Mouse (Mus musculus) embryonic facial prominence, embryonic 12.5 days (tissue): ENCODE measurements around the gene 4930432K21Rik. TPM values are rescaled to one million over a fixed set of nuclear protein-coding genes. Genes with fewer than 3 reads are reported as not detected.

Source experiments
- ATAC-seq: fragments of 200-750 bp; cut with Nextera tagmentation; 2 replicates; pipeline ENCODE4 v1.8.0; 2017; ENCODE audit not compliant: insufficient number of reproducible peaks, insufficient read depth, low FRiP score, low TSS enrichment
- H3K27ac ChIP-seq: fragments of 300-500 bp; sonication (generic); 2 replicates; pipeline ENCODE4 v1.5.1; 2016; ENCODE audit warnings: mild to moderate bottlenecking
- H3K27me3 ChIP-seq: fragments of 300-500 bp; sonication (generic); 2 replicates; pipeline ENCODE4 v1.6.1; 2016; ENCODE audit warnings: mild to moderate bottlenecking, moderate library complexity
- H3K36me3 ChIP-seq: fragments of 300-500 bp; sonication (generic); 2 replicates; pipeline ENCODE4 v1.6.1; 2016; ENCODE audit warnings: mild to moderate bottlenecking
- H3K4me1 ChIP-seq: fragments of 300-500 bp; sonication (generic); 2 replicates; pipeline ENCODE4 v1.6.1; 2016
- H3K4me2 ChIP-seq: fragments of 300-500 bp; sonication (generic); replicated peaks from 2 replicates; pipeline ENCODE4 v1.6.1; 2016; ENCODE audit warnings: mild to moderate bottlenecking, moderate library complexity
- H3K4me3 ChIP-seq: fragments of 300-500 bp; sonication (generic); 2 replicates; pipeline ENCODE4 v1.5.1; 2016; ENCODE audit warnings: mild to moderate bottlenecking
- H3K9ac ChIP-seq: fragments of 300-500 bp; sonication (generic); 2 replicates; pipeline ENCODE4 v1.6.1; 2016; ENCODE audit warnings: mild to moderate bottlenecking, moderate library complexity
- H3K9me3 ChIP-seq: fragments of 300-500 bp; sonication (generic); 2 replicates; pipeline ENCODE4 v1.6.1; 2016; ENCODE audit warnings: mild to moderate bottlenecking, moderate library complexity
- WGBS: fragments of 180-500 bp; shearing (Covaris S2); methylation state at CpG from one replicate; pipeline ENCODE4 v1.1.7; 2016; 5-methylcytosine and 5-hydroxymethylcytosine counted together
- microRNA counts: library from miRNA; unstranded; fragments of <30 nt; microRNA quantifications from one replicate; lab custom pipeline; 2017
- microRNA-seq: library from miRNA; unstranded; fragments of <30 nt; microRNA quantifications from one replicate; pipeline ENCODE4, GENCODE M21; 2017
- polyA plus RNA-seq: library from polyadenylated mRNA; unstranded; fragments of >200 nt; fragmentation: Nextera tagmentation; extraction: Ambion mirVana; gene quantifications from 2 replicates; pipeline ENCODE4 v1.2.1, GENCODE M21; 2016

The 4930432K21Rik gene
- polyA plus RNA-seq, 1 experiment from 2014 or later = 2.4 TPM

GRCm38 (mm10) chr8:84217206-84217605 is 69.4 kb downstream of the 4930432K21Rik start:
- WGBS = 95% methylated on average over 11 of the region's 11 CpGs
- ATAC-seq = no peak
- no peak overlapping the region for H3K9ac ChIP-seq
- H3K4me3 ChIP-seq = no peak overlapping the region
- H3K27me3 ChIP-seq = no peaks in the 10 kb centered on the region
- no peak overlapping the region for H3K4me2 ChIP-seq
- H3K9me3 ChIP-seq = no peaks in the 10 kb centered on the region
- H3K36me3 ChIP-seq = peaks cover 93% of the 10 kb centered on the region
- no peaks in the 10 kb centered on the region for H3K4me1 ChIP-seq
- no peak overlapping the region for H3K27ac ChIP-seq

GRCm38 (mm10) chr8:84218143-84218542 is 70.3 kb downstream of the 4930432K21Rik start:
- H3K9ac ChIP-seq = no peak overlapping the region
- H3K4me3 ChIP-seq = no peak overlapping the region
- no peaks in the 10 kb centered on the region for H3K4me1 ChIP-seq
- no peaks in the 10 kb centered on the region for H3K27me3 ChIP-seq
- H3K9me3 ChIP-seq = no peaks in the 10 kb centered on the region
- H3K27ac ChIP-seq = no peak overlapping the region
- peaks cover 93% of the 10 kb centered on the region for H3K36me3 ChIP-seq
- no peak overlapping the region for H3K4me2 ChIP-seq
- WGBS = 92% methylated on average over 5 of the region's 5 CpGs
- ATAC-seq = no peak

DNA sequence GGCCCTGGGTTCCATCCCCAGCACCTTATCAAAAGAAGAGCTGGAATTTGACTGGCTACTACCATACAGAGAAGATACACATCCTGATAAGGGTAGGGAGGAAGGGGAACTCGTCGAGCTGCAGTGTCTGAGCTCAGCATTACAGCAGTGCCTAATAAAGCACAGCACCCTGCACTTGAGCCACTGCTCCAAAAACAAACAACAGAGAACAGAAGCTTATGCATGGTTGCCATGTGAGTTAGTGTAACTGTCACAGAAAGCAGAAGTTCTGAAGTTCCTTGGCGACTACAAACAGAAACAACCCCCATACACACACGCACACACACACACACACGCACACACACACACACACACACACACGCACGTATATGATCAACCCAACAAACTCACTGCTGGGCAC is 72.3 kb downstream of the 4930432K21Rik start:
- H3K4me2 ChIP-seq = no peak overlapping the region

More for the DNA sequence above, 72.3 kb downstream of the 4930432K21Rik start:
- Histone ChIP-seq H3K9ac (no peak overlapping the region), H3K4me1 (no peaks in the 10 kb centered on the region), H3K4me3 (no peak overlapping the region), H3K9me3 (no peaks in the 10 kb centered on the region), H3K27me3 (no peaks in the 10 kb centered on the region), H3K27ac (no peak overlapping the region), H3K36me3 (peaks cover 94% of the 10 kb centered on the region)
- 82% methylated on average over 7 of the region's 7 CpGs for whole genome bisulfite sequencing
- no peak for ATAC-seq

MicroRNAs within 50 kb of the gene (microRNA counts, 519-probe panel; counts per million panel counts)
- microRNA mmu-miR-181c (lab: Ali Mortazavi, UCI) (2,942 counts per million, percentile 70 among the panel's probes with 10 or more counts), microRNA mmu-miR-23a (lab: Ali Mortazavi, UCI) (5,653 counts per million, percentile 92 among the panel's probes with 10 or more counts), microRNA mmu-miR-27a (lab: Ali Mortazavi, UCI) (6,481 counts per million, percentile 95 among the panel's probes with 10 or more counts)

Small RNA genes lying within 50 kb of the gene (microRNA-seq; reads per million reads assigned to microRNA genes)
- gene Gm25110 (not detected), gene Mir181c (7,528 reads per million, percentile 93 among the genes with 10 or more reads in this experiment), gene Mir181d (7,485 reads per million, percentile 92 among the genes with 10 or more reads in this experiment), gene Mir23a (13,230 reads per million, percentile 96 among the genes with 10 or more reads in this experiment), gene Mir24-2 (not detected), gene Mir27a (208 reads per million, percentile 62 among the genes with 10 or more reads in this experiment), gene Mir3074-2 (not detected)

Other genes with a start within 250 kb of the 4930432K21Rik start
- 36.7 TPM in 2 replicates for gene Adgrl1, start 247.9 kb upstream of the 4930432K21Rik start, polyA plus RNA-seq
- gene Gm10644, start 192.8 kb upstream of the 4930432K21Rik start, polyA plus RNA-seq = 0.47 and 0.79 TPM in 2 replicates
- 54.4 and 55.0 TPM in 2 replicates for gene Asf1b, start 192.5 kb upstream of the 4930432K21Rik start, polyA plus RNA-seq
- gene Prkaca, start 175.0 kb upstream of the 4930432K21Rik start, polyA plus RNA-seq = 191 and 206 TPM in 2 replicates
- gene Samd1, start 150.4 kb upstream of the 4930432K21Rik start, polyA plus RNA-seq = 11.6 and 14.1 TPM in 2 replicates
- 1.9 and 2.0 TPM in 2 replicates for gene 1700067K01Rik, start 146.5 kb upstream of the 4930432K21Rik start, polyA plus RNA-seq
- 0.28 TPM in 1 of 2 replicates, not detected in the other for gene 2210011C24Rik, start 135.9 kb upstream of the 4930432K21Rik start, polyA plus RNA-seq
- gene Palm3, start 126.6 kb upstream of the 4930432K21Rik start, polyA plus RNA-seq = 9.0 and 9.4 TPM in 2 replicates
- 0.81 and 0.99 TPM in 2 replicates for gene Il27ra, start 105.4 kb upstream of the 4930432K21Rik start, polyA plus RNA-seq
- gene Rln3, start 103.0 kb upstream of the 4930432K21Rik start, polyA plus RNA-seq = not detected in 2 replicates
- gene Gm10643, start 82.9 kb upstream of the 4930432K21Rik start, polyA plus RNA-seq = 1.9 and 2.0 TPM in 2 replicates
- 10.3 and 10.4 TPM in 2 replicates for gene Rfx1, start 81.2 kb upstream of the 4930432K21Rik start, polyA plus RNA-seq
- gene Dcaf15, start 43.3 kb upstream of the 4930432K21Rik start, polyA plus RNA-seq = 13.0 and 16.1 TPM in 2 replicates
- gene Podnl1, start 22.0 kb upstream of the 4930432K21Rik start, polyA plus RNA-seq = 0.31 and 0.43 TPM in 2 replicates
- 27.5 and 29.2 TPM in 2 replicates for gene Cc2d1a, start 89 bp upstream of the 4930432K21Rik start, polyA plus RNA-seq
- gene Nanos3, start 37.2 kb downstream of the 4930432K21Rik start, polyA plus RNA-seq = 5.4 and 7.2 TPM in 2 replicates
- 32.4 and 32.9 TPM in 2 replicates for gene Zswim4, start 89.0 kb downstream of the 4930432K21Rik start, polyA plus RNA-seq
- 322 and 341 TPM in 2 replicates for gene D8Ertd738e, start 101.7 kb downstream of the 4930432K21Rik start, polyA plus RNA-seq
- 70.2 and 71.2 TPM in 2 replicates for gene Mri1, start 109.3 kb downstream of the 4930432K21Rik start, polyA plus RNA-seq
- gene Ccdc130, start 122.4 kb downstream of the 4930432K21Rik start, polyA plus RNA-seq = 18.1 and 24.5 TPM in 2 replicates
- gene Cacna1a, start 240.4 kb downstream of the 4930432K21Rik start, polyA plus RNA-seq = 9.4 and 11.0 TPM in 2 replicates